Mouse (Mus musculus) MEL (cell line): ENCODE results near the gene Rps25. TPM values are rescaled to one million over a fixed set of nuclear protein-coding genes. Genes with fewer than 3 reads are reported as not detected.
A peak's percentile ranks its signal among the peaks of the same experiment; 100 is the strongest.

Experiments used
- DNase-seq: peaks from one replicate; pipeline ENCODE4 v3.0.0; 2011; ENCODE audit warnings: low read depth, low spot score
- H3K27ac ChIP-seq: 2 replicates; pipeline ENCODE4 v1.5.1; 2012; ENCODE audit warnings: low read depth, mild to moderate bottlenecking, control low read depth, low read length, moderate library complexity; ENCODE audit not compliant: control insufficient read depth
- H3K27me3 ChIP-seq, 2 experiments: fragments of 150-350 bp in 1 of 2; sonication (generic) in 1 of 2; 2 replicates each; pipeline ENCODE4 v1.6.1; 2012; ENCODE audit warnings: low read length in 2 of 2, mild to moderate bottlenecking in 2 of 2, improper control_type of control experiment in 1 of 2, moderate library complexity in 1 of 2; ENCODE audit not compliant: insufficient read depth in 2 of 2, control insufficient read depth in 1 of 2
- H3K36me3 ChIP-seq, 2 experiments: 2 replicates each; pipeline ENCODE4 v1.6.1; 2012 to 2014; ENCODE audit warnings: low read length in 2 of 2, improper control_type of control experiment in 1 of 2, inconsistent platforms in 1 of 2, mild to moderate bottlenecking in 1 of 2; ENCODE audit not compliant: insufficient read depth in 2 of 2, control insufficient read depth in 1 of 2
- H3K4me1 ChIP-seq, 2 experiments: fragments of 150-350 bp in 1 of 2; sonication (generic) in 1 of 2; 2 replicates each; pipeline ENCODE4 v1.6.1; 2012; ENCODE audit warnings: low read length in 2 of 2, improper control_type of control experiment in 1 of 2, mild to moderate bottlenecking in 1 of 2; ENCODE audit not compliant: insufficient read depth in 2 of 2, control insufficient read depth in 1 of 2
- H3K4me3 ChIP-seq, 2 experiments: fragments of 150-350 bp in 1 of 2; sonication (generic) in 1 of 2; 2 replicates each; pipeline ENCODE4 v1.5.1; 2012; ENCODE audit warnings: low read depth in 2 of 2, low read length in 2 of 2, mild to moderate bottlenecking in 2 of 2, moderate library complexity in 2 of 2, control low read depth in 1 of 2, improper control_type of control experiment in 1 of 2; ENCODE audit not compliant: control insufficient read depth in 1 of 2, insufficient read depth in 1 of 2
- H3K79me2 ChIP-seq: 2 replicates; pipeline ENCODE4 v1.6.1; 2012; ENCODE audit warnings: mild to moderate bottlenecking, low read length, moderate library complexity; ENCODE audit not compliant: control insufficient read depth, poor library complexity, insufficient read depth
- H3K9ac ChIP-seq: 2 replicates; pipeline ENCODE4 v1.6.1; 2012; ENCODE audit warnings: low read depth, mild to moderate bottlenecking, control low read depth, low read length, moderate library complexity; ENCODE audit not compliant: control insufficient read depth, poor library complexity, severe bottlenecking
- H3K9me3 ChIP-seq: fragments of 150-350 bp; sonication (generic); replicated peaks from 2 replicates; pipeline ENCODE4 v1.6.1; 2012; ENCODE audit warnings: mild to moderate bottlenecking, low read length, improper control_type of control experiment, moderate library complexity; ENCODE audit not compliant: insufficient read depth
- CHD1 ChIP-seq: IDR thresholded peaks from 2 replicates; pipeline ENCODE4 v1.6.1; 2012; ENCODE audit warnings: low read depth, mild to moderate bottlenecking, inconsistent platforms, low read length, improper control_type of control experiment
- CHD2 ChIP-seq: IDR thresholded peaks from 2 replicates; pipeline ENCODE4 v1.6.1; 2011; ENCODE audit warnings: low read length, improper control_type of control experiment
- CTCF ChIP-seq, 3 experiments: IDR thresholded peaks in 2 of 3; conservative IDR thresholded peaks in 1 of 3; 2 replicates each; pipeline ENCODE4 v1.5.1; 2011 to 2012; ENCODE audit warnings: low read length in 3 of 3, low read depth in 2 of 3, mild to moderate bottlenecking in 2 of 3, improper control_type of control experiment in 1 of 3, inconsistent platforms in 1 of 3, mixed read lengths in 1 of 3, moderate library complexity in 1 of 3; ENCODE audit not compliant: control insufficient read depth in 1 of 3, insufficient read depth in 1 of 3, poor library complexity in 1 of 3, severe bottlenecking in 1 of 3
- ELF1 ChIP-seq: IDR thresholded peaks from 2 replicates; pipeline ENCODE4 v1.6.1; 2014; ENCODE audit warnings: low read depth, mild to moderate bottlenecking, inconsistent platforms, low read length, improper control_type of control experiment, moderate library complexity
- EP300 ChIP-seq, 2 experiments: IDR thresholded peaks; 2 replicates each; pipeline ENCODE4 v1.6.1; 2011; ENCODE audit warnings: improper control_type of control experiment in 2 of 2, low read length in 2 of 2, low read depth in 1 of 2, mild to moderate bottlenecking in 1 of 2
- ETS1 ChIP-seq: IDR thresholded peaks from 2 replicates; pipeline ENCODE4 v1.6.1; 2012; ENCODE audit warnings: low read depth, mild to moderate bottlenecking, inconsistent platforms, low read length, improper control_type of control experiment, moderate library complexity
- GABPA ChIP-seq: IDR thresholded peaks from 2 replicates; pipeline ENCODE4 v1.6.1; 2012; ENCODE audit warnings: low read depth, mild to moderate bottlenecking, inconsistent platforms, low read length, improper control_type of control experiment, moderate library complexity
- GATA1 ChIP-seq: IDR thresholded peaks from 2 replicates; pipeline ENCODE4 v1.6.1; 2011; ENCODE audit warnings: low read depth, low read length, improper control_type of control experiment
- HCFC1 ChIP-seq: IDR thresholded peaks from 2 replicates; pipeline ENCODE4 v1.6.1; 2012; ENCODE audit warnings: low read depth, mild to moderate bottlenecking, inconsistent platforms, low read length, improper control_type of control experiment, moderate library complexity
- JUND ChIP-seq: IDR thresholded peaks from 2 replicates; pipeline ENCODE4 v1.6.1; 2011; ENCODE audit warnings: low read depth, mild to moderate bottlenecking, improper control_type of control experiment, low read length
- KAT2A ChIP-seq: conservative IDR thresholded peaks from 2 replicates; pipeline ENCODE4 v1.6.1; 2012; ENCODE audit warnings: low read depth, low read length, improper control_type of control experiment, inconsistent platforms
- MAFK ChIP-seq: IDR thresholded peaks from 2 replicates; pipeline ENCODE4 v1.6.1; 2011; ENCODE audit warnings: low read depth, mild to moderate bottlenecking, low read length, improper control_type of control experiment, borderline replicate concordance
- MAX ChIP-seq: IDR thresholded peaks from 2 replicates; pipeline ENCODE4 v1.6.1; 2011; ENCODE audit warnings: low read length, improper control_type of control experiment
- MAZ ChIP-seq: IDR thresholded peaks from 2 replicates; pipeline ENCODE4 v1.6.1; 2012; ENCODE audit warnings: low read depth, mild to moderate bottlenecking, inconsistent platforms, low read length, improper control_type of control experiment
- MXI1 ChIP-seq: IDR thresholded peaks from 2 replicates; pipeline ENCODE4 v1.6.1; 2011; ENCODE audit warnings: mild to moderate bottlenecking, low read depth, low read length, improper control_type of control experiment
- MYB ChIP-seq: IDR thresholded peaks from 2 replicates; pipeline ENCODE4 v1.6.1; 2011; ENCODE audit warnings: mild to moderate bottlenecking, low read depth, low read length, improper control_type of control experiment
- NELFE ChIP-seq: IDR thresholded peaks from 2 replicates; pipeline ENCODE4 v1.6.1; 2011; ENCODE audit warnings: low read depth, low read length, improper control_type of control experiment
- NRF1 ChIP-seq: IDR thresholded peaks from 2 replicates; pipeline ENCODE4 v1.6.1; 2014; ENCODE audit warnings: low read depth, mild to moderate bottlenecking, inconsistent platforms, low read length, improper control_type of control experiment, moderate library complexity; ENCODE audit not compliant: poor library complexity, insufficient read depth, severe bottlenecking
- POLR2A ChIP-seq, 2 experiments: IDR thresholded peaks; 2 replicates each; pipeline ENCODE4 v1.6.1; 2011 to 2012; ENCODE audit warnings: low read length in 2 of 2, mild to moderate bottlenecking in 2 of 2, control low read depth in 1 of 2, improper control_type of control experiment in 1 of 2, low read depth in 1 of 2, moderate library complexity in 1 of 2; ENCODE audit not compliant: control insufficient read depth in 1 of 2, insufficient read depth in 1 of 2, poor library complexity in 1 of 2
- POLR2AphosphoS2 ChIP-seq: IDR thresholded peaks from 2 replicates; pipeline ENCODE4 v1.6.1; 2011; ENCODE audit warnings: low read length, improper control_type of control experiment
- POLR2AphosphoS5 ChIP-seq: IDR thresholded peaks from 2 replicates; pipeline ENCODE4 v1.6.1; 2012; ENCODE audit warnings: low read depth, borderline replicate concordance, mild to moderate bottlenecking, inconsistent platforms, low read length, moderate library complexity, mixed read lengths
- RAD21 ChIP-seq: IDR thresholded peaks from 2 replicates; pipeline ENCODE4 v1.6.1; 2011; ENCODE audit warnings: mild to moderate bottlenecking, low read depth, low read length, improper control_type of control experiment
- RCOR1 ChIP-seq: IDR thresholded peaks from 2 replicates; pipeline ENCODE4 v1.6.1; 2012; ENCODE audit warnings: low read depth, mild to moderate bottlenecking, inconsistent platforms, low read length, improper control_type of control experiment
- SIN3A ChIP-seq: IDR thresholded peaks from 2 replicates; pipeline ENCODE4 v1.6.1; 2012; ENCODE audit warnings: low read length, improper control_type of control experiment, inconsistent platforms
- SMC3 ChIP-seq: IDR thresholded peaks from 2 replicates; pipeline ENCODE4 v1.6.1; 2011; ENCODE audit warnings: low read depth, low read length, improper control_type of control experiment
- TAL1 ChIP-seq: IDR thresholded peaks from 2 replicates; pipeline ENCODE4 v1.6.1; 2012; ENCODE audit warnings: mild to moderate bottlenecking, inconsistent platforms, low read length, moderate library complexity, mixed read lengths
- TBP ChIP-seq: IDR thresholded peaks from 2 replicates; pipeline ENCODE4 v1.8.0; 2011; ENCODE audit warnings: low read depth, low read length, improper control_type of control experiment
- TCF12 ChIP-seq: IDR thresholded peaks from 2 replicates; pipeline ENCODE4 v1.6.1; 2014; ENCODE audit warnings: low read depth, mild to moderate bottlenecking, inconsistent platforms, low read length, improper control_type of control experiment, moderate library complexity
- UBTF ChIP-seq: IDR thresholded peaks from 2 replicates; pipeline ENCODE4 v1.6.1; 2012; ENCODE audit warnings: low read depth, mild to moderate bottlenecking, inconsistent platforms, low read length, improper control_type of control experiment, moderate library complexity, borderline replicate concordance; ENCODE audit not compliant: insufficient read depth
- USF1 ChIP-seq: IDR thresholded peaks from 2 replicates; pipeline ENCODE4 v1.6.1; 2014; ENCODE audit warnings: low read depth, mild to moderate bottlenecking, inconsistent platforms, low read length, improper control_type of control experiment, moderate library complexity
- USF2 ChIP-seq, 2 experiments: IDR thresholded peaks; 2 replicates each; pipeline ENCODE4 v1.6.1; 2011 to 2012; ENCODE audit warnings: improper control_type of control experiment in 2 of 2, low read length in 2 of 2, borderline replicate concordance in 1 of 2, inconsistent platforms in 1 of 2, low read depth in 1 of 2, mild to moderate bottlenecking in 1 of 2; ENCODE audit not compliant: insufficient read depth in 1 of 2
- ZC3H11A ChIP-seq: IDR thresholded peaks from 2 replicates; pipeline ENCODE4 v1.6.1; 2012; ENCODE audit warnings: low read depth, mild to moderate bottlenecking, inconsistent platforms, low read length, improper control_type of control experiment
- ZKSCAN1 ChIP-seq: IDR thresholded peaks from 2 replicates; pipeline ENCODE4 v1.6.1; 2012; ENCODE audit warnings: low read depth, mild to moderate bottlenecking, inconsistent platforms, low read length, improper control_type of control experiment, moderate library complexity
- ZMIZ1 ChIP-seq: IDR thresholded peaks from 2 replicates; pipeline ENCODE4 v1.6.1; 2012; ENCODE audit warnings: low read depth, mild to moderate bottlenecking, inconsistent platforms, low read length, improper control_type of control experiment, moderate library complexity
- ZNF384 ChIP-seq: IDR thresholded peaks from 2 replicates; pipeline ENCODE4 v1.6.1; 2012; ENCODE audit warnings: low read depth, mild to moderate bottlenecking, inconsistent platforms, low read length, improper control_type of control experiment
- polyA plus RNA-seq, 2 experiments: library from polyadenylated mRNA; stranded (reverse) in 1 of 2; unstranded in 1 of 2; fragments of >175 nt in 1 of 2; fragments of >200 nt in 1 of 2; gene quantifications; 2 replicates each; pipeline versions ENCODE4 v1.2.1 to v1.2.4; 2012; ENCODE audit warnings: low replicate concordance in 2 of 2, low read depth in 1 of 2; ENCODE audit not compliant: insufficient read length in 2 of 2, insufficient read depth in 1 of 2, missing spikeins in 1 of 2
- total RNA-seq: library from RNA; depleted of rRNA; stranded (reverse); fragments of 300-350 nt; gene quantifications from 2 replicates; pipeline ENCODE4 v1.2.3, GENCODE M21; 2012; rRNA removed

Rps25 gene
- total RNA-seq, result 2,496 and 2,743 TPM in 2 replicates
- 1,000 to 10,000 TPM in 1 of 2 experiments, not detected in 1; 3,114 TPM for polyA plus RNA-seq

DNA sequence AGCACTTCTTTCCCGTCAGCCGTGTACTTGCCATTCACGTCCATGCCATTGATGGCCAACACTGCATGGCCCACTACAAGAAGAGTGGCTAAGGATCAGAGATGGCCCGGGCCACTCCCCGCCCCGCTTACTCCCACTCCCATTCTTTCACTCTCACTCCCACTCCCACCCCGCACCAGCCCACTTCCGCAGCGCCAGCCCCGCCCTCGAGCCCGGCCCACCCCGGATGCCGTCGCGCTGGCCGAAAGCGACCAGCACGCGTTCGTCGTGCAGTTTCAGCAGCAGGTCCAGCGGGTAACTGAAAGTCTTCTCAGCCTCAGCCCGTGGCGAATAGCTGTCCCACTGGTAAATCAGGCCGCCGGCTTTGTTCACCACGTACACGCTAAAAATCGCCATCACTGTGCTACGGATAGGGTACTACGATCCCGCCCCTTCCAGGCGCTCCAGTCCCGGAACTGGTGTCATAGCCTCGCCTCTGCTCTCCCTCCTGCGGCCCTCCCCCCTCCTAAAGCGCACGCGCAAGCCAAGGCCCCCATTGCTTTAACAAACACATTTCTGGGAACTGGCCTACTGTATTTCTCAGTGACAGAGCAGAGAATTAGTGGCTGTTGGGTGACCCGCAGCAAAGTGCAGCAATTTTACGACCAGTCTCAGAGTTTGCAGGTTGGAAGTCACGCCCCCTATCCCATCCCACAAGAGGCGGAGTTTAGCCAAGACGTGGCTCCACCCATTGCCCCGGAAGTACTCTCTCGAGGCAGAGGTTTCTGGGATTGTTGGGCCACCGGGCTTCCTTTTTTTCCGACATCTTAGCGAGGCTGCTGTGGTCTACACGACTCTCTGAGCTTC lies at the start of gene Rps25, which contains the start of gene Trappc4:
TSS of gene Rps25 (plus strand) at position 234 of the 846 bp plus-strand sequence.
TSS of gene Trappc4 (minus strand) at position 695 of the 846 bp plus-strand sequence.
- peaks cover 13 to 39% of the 10 kb centered on the region in 2 experiments for H3K36me3 ChIP-seq
- no peaks in the 10 kb centered on the region for H3K27me3 ChIP-seq
- TF ChIP-seq MAX (peak; percentile 73), POLR2AphosphoS5 (0 out of 2 replicates have a peak, but pooled peaks have one; percentile 28), NRF1 (peak; percentile 80), POLR2AphosphoS2 (no peak; the same call in none of the 2 replicates), ELF1 (peak; percentile 77), UBTF (no peak), TBP (peak; percentile 88), ZC3H11A (no peak), KAT2A (peak; percentile 85), MAZ (peak; percentile 43; the same call in 1 of the 2 replicates), CHD1 (no peak), NELFE (peak; percentile 76), RAD21 (no peak), CHD2 (peak; percentile 52), ETS1 (0 out of 2 replicates have a peak, but pooled peaks have one; percentile 33), SMC3 (no peak), POLR2A (IDR thresholded peaks at IDR 0.05; ENCODE audit: control insufficient read depth in 1 of 2, insufficient read depth in 1 of 2, low read depth in 1 of 2, low read length in 2 of 2, poor library complexity in 1 of 2) (peak; percentile 74 to 86), ZKSCAN1 (no peak), CTCF (IDR thresholded peaks at IDR 0.05 in 2 of 3, conservative IDR thresholded peaks at IDR 0.05 in 1 of 3; ENCODE audit: control insufficient read depth in 1 of 3, insufficient read depth in 1 of 3, low read depth in 2 of 3, low read length in 3 of 3, poor library complexity in 1 of 3, severe bottlenecking in 1 of 3) (no peak), USF1 (no peak), JUND (no peak), TAL1 (no peak), ZMIZ1 (peak; percentile 53), TCF12 (peak; percentile 53; the same call in 1 of the 2 replicates), USF2 (IDR thresholded peaks at IDR 0.05; ENCODE audit: borderline replicate concordance in 1 of 2, insufficient read depth in 1 of 2, low read depth in 1 of 2, low read length in 2 of 2) (no peak), HCFC1 (peak; percentile 90), RCOR1 (no peak), GATA1 (no peak), EP300 (IDR thresholded peaks at IDR 0.05; ENCODE audit: low read depth in 1 of 2, low read length in 2 of 2) (0 out of 4 replicates have a peak, but pooled peaks of 1 of the 2 experiments have one; percentile 2), MAFK (no peak), MXI1 (peak; percentile 54), GABPA (no peak), MYB (no peak), SIN3A (peak; percentile 32; the same call in 1 of the 2 replicates), ZNF384 (no peak)

More for the DNA sequence above, at the start of gene Rps25, which contains the start of gene Trappc4:
- H3K4me3 ChIP-seq, result peak within 1 kb of the TSS; percentile 90 to 92
- peaks cover 0 to 29% of the 10 kb centered on the region in 2 experiments; a peak in 2 of 4 replicates for H3K4me1 ChIP-seq
- peak; percentile 95 for DNase-seq
- H3K9ac ChIP-seq, result peak within 1 kb of the TSS; percentile 95
- H3K79me2 ChIP-seq, result peaks cover 29% of the 10 kb centered on the region
- H3K9me3 ChIP-seq, result no peaks in the 10 kb centered on the region
- H3K27ac ChIP-seq, result peak within 1 kb of the TSS; percentile 97
